Mouse (Mus musculus) erythroblast, embryonic 14.5 days (primary cell): ENCODE results near the gene Fam71e2.

Source experiments
- GATA1 ChIP-seq: IDR thresholded peaks from 2 replicates; pipeline ENCODE4 v1.6.1; 2012; ENCODE audit warnings: low read length, inconsistent platforms, mixed read lengths
- TAL1 ChIP-seq: IDR thresholded peaks from 3 replicates; pipeline ENCODE4 v1.6.1; 2012; ENCODE audit warnings: low read length, inconsistent platforms, mixed read lengths

- TF ChIP-seq TAL1 (no peak), GATA1 (no peak)
Measured at GRCm38 (mm10) chr7:4782130-4782529, 11.0 kb upstream of the Fam71e2 start.
